Mouse (Mus musculus): ENCODE results near the gene Dnah7a. TPM values are rescaled to one million over a fixed set of nuclear protein-coding genes. Genes with fewer than 3 reads are reported as not detected.
A peak's percentile ranks its signal among the peaks of the same experiment; 100 is the strongest.
"Not testable (repeated sequence)": the region's sequence is repeated elsewhere in the genome, so short reads cannot be mapped to it uniquely, and the experiment has no call there.

Gene Dnah7a
- polyA plus RNA-seq, 1 experiment: not detected

DNA sequence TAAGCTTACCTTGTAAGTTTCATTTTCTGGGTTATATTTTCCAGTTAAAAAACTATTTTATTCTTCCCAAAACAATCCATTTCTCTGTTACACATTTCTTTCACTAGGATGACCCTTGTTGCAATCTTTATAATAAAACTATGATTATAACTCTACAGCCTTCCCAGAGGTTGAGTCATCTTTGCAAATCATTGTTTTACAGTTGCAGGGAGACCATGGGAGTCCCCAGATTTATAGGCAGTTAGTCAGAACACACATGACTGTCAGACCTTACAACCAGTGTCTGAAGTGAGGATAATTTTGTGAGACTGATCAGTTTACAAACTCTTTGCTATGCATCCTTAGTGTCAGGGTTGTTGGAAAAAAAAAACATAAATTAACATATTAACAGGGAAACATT, 14.8 kb upstream of the Dnah7a start:
- Histone ChIP-seq H3K4me3 (ENCODE audit: extremely low read depth, insufficient read depth, insufficient read length) (no peak overlapping the region), H3K36me3 (ENCODE audit: control insufficient read depth, insufficient read depth, low read length) (no peaks in the 10 kb centered on the region), H3K27ac (ENCODE audit: insufficient read depth, low read length) (no peak overlapping the region), H3K27me3 (ENCODE audit: control insufficient read depth, insufficient read depth, low read length) (no peaks in the 10 kb centered on the region), H3K4me1 (ENCODE audit: control insufficient read depth, insufficient read depth, insufficient read length) (no peaks in the 10 kb centered on the region)
- TF ChIP-seq POLR2A (IDR thresholded peaks at IDR 0.05; ENCODE audit: low read depth, low read length) (no peak), CTCF (IDR thresholded peaks at IDR 0.05; ENCODE audit: extremely low read depth, insufficient read depth, insufficient read length, insufficient replicate concordance) (no peak)
- no peak for DNase-seq (ENCODE audit: low read depth in 1 of 2, low spot score in 2 of 2)

DNA sequence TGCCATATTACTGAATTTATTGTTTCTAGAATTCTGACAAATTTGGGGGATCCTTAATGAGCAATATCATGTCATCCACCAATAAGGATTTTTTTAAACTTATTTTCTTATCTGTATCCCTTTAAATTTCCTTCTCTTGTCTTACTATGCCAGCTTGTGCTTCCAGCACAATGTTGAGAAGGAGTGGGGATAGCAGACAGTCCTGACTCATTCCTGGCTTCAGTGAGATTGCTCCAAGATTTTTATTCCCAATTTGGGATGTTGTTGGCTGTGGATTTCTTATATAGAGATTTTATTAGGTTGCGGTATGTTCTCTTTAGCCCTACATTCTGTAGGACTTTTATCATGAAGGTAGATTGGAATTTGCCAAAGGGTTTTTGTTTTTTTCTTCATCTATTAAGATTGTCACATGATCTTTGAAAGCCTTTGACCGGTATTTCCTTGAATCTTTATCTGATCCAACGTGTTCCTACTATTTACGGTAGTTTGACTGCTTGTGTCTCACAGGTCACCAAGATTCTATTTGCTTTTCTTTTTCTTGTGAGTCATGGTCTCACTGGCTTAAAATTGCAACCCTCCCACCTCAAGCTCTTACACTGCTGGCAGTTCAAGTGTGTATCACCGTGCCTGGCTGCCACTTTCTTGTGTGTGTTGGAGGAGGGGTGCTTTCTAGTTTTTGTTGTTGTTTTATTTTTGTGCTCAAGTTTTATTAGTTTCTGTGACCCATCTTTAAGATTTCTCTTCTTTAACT, 14.2 kb upstream of the Dnah7a start:
- no peak overlapping the region for H3K27ac ChIP-seq (ENCODE audit: insufficient read depth, low read length)
- no peaks in the 10 kb centered on the region for H3K27me3 ChIP-seq (ENCODE audit: control insufficient read depth, insufficient read depth, low read length)
- no peak overlapping the region for H3K4me3 ChIP-seq (ENCODE audit: extremely low read depth, insufficient read depth, insufficient read length)
- no peaks in the 10 kb centered on the region for H3K4me1 ChIP-seq (ENCODE audit: control insufficient read depth, insufficient read depth, insufficient read length)
- H3K36me3 ChIP-seq (ENCODE audit: control insufficient read depth, insufficient read depth, low read length): no peaks in the 10 kb centered on the region
- no peak for TF ChIP-seq CTCF (IDR thresholded peaks at IDR 0.05; ENCODE audit: extremely low read depth, insufficient read depth, insufficient read length, insufficient replicate concordance)
- TF ChIP-seq POLR2A (IDR thresholded peaks at IDR 0.05; ENCODE audit: low read depth, low read length): no peak
- 88% methylated on average over 5 of the region's 5 CpGs for WGBS
- no peak for DNase-seq (ENCODE audit: low read depth in 1 of 2, low spot score in 2 of 2)

DNA sequence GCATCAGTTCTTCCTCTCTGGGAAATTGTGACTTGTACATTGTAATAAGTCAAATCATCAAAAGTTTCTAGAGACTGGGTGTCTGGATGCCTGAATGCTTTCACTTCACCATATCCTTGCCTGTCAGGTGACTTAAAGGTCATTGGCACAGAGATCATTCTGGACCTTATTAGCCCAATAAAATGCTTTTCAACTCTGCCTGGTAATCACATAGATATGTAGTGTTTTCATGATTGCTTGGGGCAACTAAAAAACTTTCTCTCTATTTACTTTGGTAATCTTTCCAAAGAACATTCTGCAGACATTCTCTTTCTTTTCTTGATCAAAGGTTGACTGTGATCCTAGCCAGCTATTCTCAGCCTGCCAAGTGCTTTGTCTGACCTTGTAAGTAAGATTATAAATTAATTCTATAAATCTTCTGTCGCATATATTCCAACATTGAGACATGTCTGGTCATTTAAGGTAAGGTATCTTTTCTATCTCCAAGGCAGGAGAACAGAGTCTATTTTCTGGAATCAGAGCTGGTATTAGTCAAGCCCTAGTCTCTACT, 9.5 kb upstream of the Dnah7a start:
- Histone ChIP-seq H3K27me3 (ENCODE audit: control insufficient read depth, insufficient read depth, low read length) (no peaks in the 10 kb centered on the region), H3K27ac (ENCODE audit: insufficient read depth, low read length) (no peak overlapping the region), H3K36me3 (ENCODE audit: control insufficient read depth, insufficient read depth, low read length) (no peaks in the 10 kb centered on the region), H3K4me3 (ENCODE audit: extremely low read depth, insufficient read depth, insufficient read length) (no peak overlapping the region), H3K4me1 (ENCODE audit: control insufficient read depth, insufficient read depth, insufficient read length) (no peaks in the 10 kb centered on the region)
- TF ChIP-seq CTCF (IDR thresholded peaks at IDR 0.05; ENCODE audit: extremely low read depth, insufficient read depth, insufficient read length, insufficient replicate concordance): no peak
- no peak for TF ChIP-seq POLR2A (IDR thresholded peaks at IDR 0.05; ENCODE audit: low read depth, low read length)
- DNase-seq (ENCODE audit: low read depth in 1 of 2, low spot score in 2 of 2): no peak
- WGBS: 96% methylated on average over 1 of the region's 1 CpGs

DNA sequence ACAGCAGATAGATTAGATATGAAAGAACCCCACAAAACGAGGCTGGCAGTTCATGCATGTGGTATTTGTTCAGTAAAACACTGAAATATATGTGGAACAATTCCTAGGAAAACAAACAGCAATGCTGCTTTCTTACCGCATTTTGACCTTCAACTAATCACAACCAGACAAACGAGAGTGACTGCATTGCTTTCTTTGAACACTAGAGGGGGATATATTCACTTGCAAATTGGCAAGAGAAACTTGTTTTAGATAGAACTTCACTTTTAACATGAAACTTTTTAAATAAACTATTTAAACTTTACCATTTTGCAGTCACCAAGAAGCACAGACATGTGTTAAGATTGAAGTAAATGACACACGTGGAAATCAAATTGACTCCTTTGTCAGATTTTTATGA, 8.9 kb upstream of the Dnah7a start:
- no peaks in the 10 kb centered on the region for H3K36me3 ChIP-seq (ENCODE audit: control insufficient read depth, insufficient read depth, low read length)
- peak in 1 of 2 experiments; percentile 55 for DNase-seq (ENCODE audit: low read depth in 1 of 2, low spot score in 2 of 2)
- H3K4me1 ChIP-seq (ENCODE audit: control insufficient read depth, insufficient read depth, insufficient read length): no peaks in the 10 kb centered on the region
- no peaks in the 10 kb centered on the region for H3K27me3 ChIP-seq (ENCODE audit: control insufficient read depth, insufficient read depth, low read length)
- no peak overlapping the region for H3K27ac ChIP-seq (ENCODE audit: insufficient read depth, low read length)
- 7% methylated on average over 4 of the region's 4 CpGs for WGBS
- TF ChIP-seq POLR2A (IDR thresholded peaks at IDR 0.05; ENCODE audit: low read depth, low read length): no peak
- no peak for TF ChIP-seq CTCF (IDR thresholded peaks at IDR 0.05; ENCODE audit: extremely low read depth, insufficient read depth, insufficient read length, insufficient replicate concordance)
- no peak overlapping the region for H3K4me3 ChIP-seq (ENCODE audit: extremely low read depth, insufficient read depth, insufficient read length)

DNA sequence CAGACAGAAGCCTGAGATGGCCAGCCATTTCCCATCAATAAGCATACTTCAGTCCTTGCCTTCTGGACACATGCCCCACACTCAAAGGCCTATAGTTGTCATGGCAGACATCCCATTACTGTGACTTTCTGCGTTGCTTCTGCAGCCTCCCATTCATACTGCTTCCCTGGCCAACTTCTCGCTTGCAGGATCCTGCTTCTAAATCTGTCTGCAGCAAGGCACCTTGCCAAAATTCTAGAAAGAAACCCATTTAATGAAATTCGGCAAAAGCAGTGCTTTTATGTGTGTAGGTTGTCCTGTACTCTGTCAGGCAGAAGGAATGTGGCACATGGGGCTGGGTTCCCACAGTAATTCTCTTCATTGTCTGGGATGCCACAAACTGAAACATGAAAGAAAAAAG, 6.8 kb upstream of the Dnah7a start:
- 74% methylated on average over 3 of the region's 3 CpGs for WGBS
- not testable (repeated sequence) for H3K4me3 ChIP-seq (ENCODE audit: extremely low read depth, insufficient read depth, insufficient read length)

DNA sequence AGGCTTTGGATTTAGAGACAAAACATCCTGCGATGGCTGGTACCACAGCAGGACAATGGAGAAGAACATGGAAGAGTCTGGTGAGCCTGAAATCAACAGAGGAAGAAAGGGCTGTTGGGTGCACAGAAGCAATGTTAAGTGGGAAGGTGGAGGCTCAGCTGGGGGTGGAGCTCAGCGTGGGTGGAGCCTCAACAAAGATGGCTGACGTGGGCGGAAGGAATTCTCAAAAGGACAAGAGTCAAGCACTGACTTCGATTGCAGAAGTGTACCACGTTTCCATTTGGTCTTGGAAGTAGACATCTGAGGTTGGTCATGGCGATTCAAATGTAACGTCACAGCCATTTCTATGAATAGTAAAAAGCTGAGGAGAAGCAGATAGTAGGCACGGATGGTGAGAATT, 4.5 kb upstream of the Dnah7a start:
- no peak overlapping the region for H3K27ac ChIP-seq (ENCODE audit: insufficient read depth, low read length)
- no peaks in the 10 kb centered on the region for H3K27me3 ChIP-seq (ENCODE audit: control insufficient read depth, insufficient read depth, low read length)
- no peak for DNase-seq (ENCODE audit: low read depth in 1 of 2, low spot score in 2 of 2)
- H3K36me3 ChIP-seq (ENCODE audit: control insufficient read depth, insufficient read depth, low read length): no peaks in the 10 kb centered on the region
- TF ChIP-seq POLR2A (IDR thresholded peaks at IDR 0.05; ENCODE audit: low read depth, low read length) (no peak), CTCF (IDR thresholded peaks at IDR 0.05; ENCODE audit: extremely low read depth, insufficient read depth, insufficient read length, insufficient replicate concordance) (no peak)
- 95% methylated on average over 9 of the region's 9 CpGs for WGBS
- peaks cover 6% of the 10 kb centered on the region; the same call in 1 of the 2 replicates for H3K4me1 ChIP-seq (ENCODE audit: control insufficient read depth, insufficient read depth, insufficient read length)
- H3K4me3 ChIP-seq (ENCODE audit: extremely low read depth, insufficient read depth, insufficient read length): no peak overlapping the region

More for the DNA sequence above, 6.8 kb upstream of the Dnah7a start:
- DNase-seq (ENCODE audit: low read depth in 1 of 2, low spot score in 2 of 2); H3K27me3 ChIP-seq (ENCODE audit: control insufficient read depth, insufficient read depth, low read length); H3K4me1 ChIP-seq (ENCODE audit: control insufficient read depth, insufficient read depth, insufficient read length); H3K27ac ChIP-seq (ENCODE audit: insufficient read depth, low read length); H3K36me3 ChIP-seq (ENCODE audit: control insufficient read depth, insufficient read depth, low read length): not testable (repeated sequence)

DNA sequence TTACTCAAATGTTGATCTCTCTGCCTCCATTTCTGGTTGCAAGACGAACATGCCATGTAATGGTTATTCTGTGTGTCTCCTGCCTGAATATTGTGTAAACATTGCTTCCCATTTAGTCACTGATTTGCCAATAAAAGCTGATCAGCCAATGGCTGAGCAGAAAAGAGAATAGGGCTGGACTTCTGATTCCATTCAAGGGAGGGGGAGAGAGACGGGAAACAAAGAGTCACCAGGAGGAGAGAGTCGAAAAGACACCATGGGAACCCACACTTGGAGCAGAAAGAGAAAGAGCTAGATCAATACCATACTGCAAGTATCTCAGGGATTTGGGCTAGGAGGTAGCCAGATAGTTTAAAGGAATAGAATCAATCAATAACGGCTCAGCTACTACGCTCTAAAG, 3.0 kb upstream of the Dnah7a start:
- H3K4me3 ChIP-seq (ENCODE audit: extremely low read depth, insufficient read depth, insufficient read length); H3K27ac ChIP-seq (ENCODE audit: insufficient read depth, low read length); H3K27me3 ChIP-seq (ENCODE audit: control insufficient read depth, insufficient read depth, low read length); DNase-seq (ENCODE audit: low read depth in 1 of 2, low spot score in 2 of 2); H3K4me1 ChIP-seq (ENCODE audit: control insufficient read depth, insufficient read depth, insufficient read length); H3K36me3 ChIP-seq (ENCODE audit: control insufficient read depth, insufficient read depth, low read length): not testable (repeated sequence)
- 89% methylated on average over 5 of the region's 5 CpGs for WGBS

Measured in spleen, adult 2 months (tissue).